Mouse (Mus musculus) kidney, adult 2 months (tissue): ENCODE measurements around the gene Cntn5. TPM values are rescaled to one million over a fixed set of nuclear protein-coding genes. Genes with fewer than 3 reads are reported as not detected.

ENCODE experiments used
- DNase-seq: peaks from one replicate; pipeline ENCODE4 v3.0.0; 2021
- H3K27ac ChIP-seq: fragments of 200-500 bp; 2 replicates; pipeline ENCODE4 v1.5.1; 2012; ENCODE audit warnings: low read depth, low read length, control low read depth, inconsistent platforms; ENCODE audit not compliant: insufficient read depth
- H3K27me3 ChIP-seq: fragments of 200-500 bp; replicated peaks from 2 replicates; pipeline ENCODE4 v1.6.1; 2012; ENCODE audit warnings: mild to moderate bottlenecking, moderate library complexity, low read length, inconsistent platforms; ENCODE audit not compliant: control insufficient read depth, insufficient read depth
- H3K36me3 ChIP-seq: fragments of 200-500 bp; 2 replicates; pipeline ENCODE4 v1.6.1; 2012; ENCODE audit warnings: mild to moderate bottlenecking, moderate library complexity, low read length, inconsistent platforms; ENCODE audit not compliant: control insufficient read depth, insufficient read depth
- H3K4me1 ChIP-seq: fragments of 200-500 bp; 2 replicates; pipeline ENCODE4 v1.6.1; 2011; ENCODE audit warnings: low read length; ENCODE audit not compliant: control insufficient read depth, insufficient read depth
- H3K4me3 ChIP-seq: fragments of 200-500 bp; 2 replicates; pipeline ENCODE4 v1.5.1; 2011; ENCODE audit warnings: mild to moderate bottlenecking, low read depth, low read length, control low read depth; ENCODE audit not compliant: insufficient read depth
- CTCF ChIP-seq: fragments of 200-500 bp; conservative IDR thresholded peaks from 2 replicates; pipeline ENCODE4 v1.5.1; 2011; ENCODE audit warnings: low read depth, mild to moderate bottlenecking, control low read depth, low read length, moderate library complexity, mixed read lengths; ENCODE audit not compliant: insufficient read depth, insufficient read length
- POLR2A ChIP-seq: fragments of 200-500 bp; IDR thresholded peaks from one replicate; pipeline ENCODE4 v1.6.1; 2011; ENCODE audit warnings: low read depth, low read length, control low read depth
- WGBS: fragments of 180-500 bp; shearing (Covaris S2); methylation state at CpG from one replicate; pipeline ENCODE4 v1.1.7; 2018; 5-methylcytosine and 5-hydroxymethylcytosine counted together
- polyA plus RNA-seq: library from polyadenylated mRNA; depleted of rRNA; stranded (reverse); fragments of >200 nt; gene quantifications from 2 replicates; pipeline ENCODE4 v1.2.3, GENCODE M21; 2012

Gene Cntn5
- polyA plus RNA-seq, 1 experiment: 0.09 TPM

GRCm38 (mm10) chr9:10366246-10366955, 538.2 kb downstream of the Cntn5 start:
- WGBS: 70% methylated on average over 6 of the region's 6 CpGs
- no peak for DNase-seq

GRCm38 (mm10) chr9:10350909-10351655, 553.5 kb downstream of the Cntn5 start:
- DNase-seq: no peak
- WGBS: 84% methylated on average over 4 of the region's 4 CpGs
- no peak for TF ChIP-seq CTCF
- Histone ChIP-seq H3K36me3 (no peaks in the 10 kb centered on the region), H3K4me3 (no peak overlapping the region), H3K4me1 (no peaks in the 10 kb centered on the region), H3K27me3 (no peaks in the 10 kb centered on the region), H3K27ac (no peak overlapping the region)

More at GRCm38 (mm10) chr9:10366246-10366955, 538.2 kb downstream of the Cntn5 start:
- Histone ChIP-seq H3K4me1 (no peaks in the 10 kb centered on the region), H3K27ac (no peak overlapping the region), H3K4me3 (no peak overlapping the region), H3K36me3 (no peaks in the 10 kb centered on the region), H3K27me3 (no peaks in the 10 kb centered on the region)
- TF ChIP-seq CTCF (no peak), POLR2A (no peak)

DNA sequence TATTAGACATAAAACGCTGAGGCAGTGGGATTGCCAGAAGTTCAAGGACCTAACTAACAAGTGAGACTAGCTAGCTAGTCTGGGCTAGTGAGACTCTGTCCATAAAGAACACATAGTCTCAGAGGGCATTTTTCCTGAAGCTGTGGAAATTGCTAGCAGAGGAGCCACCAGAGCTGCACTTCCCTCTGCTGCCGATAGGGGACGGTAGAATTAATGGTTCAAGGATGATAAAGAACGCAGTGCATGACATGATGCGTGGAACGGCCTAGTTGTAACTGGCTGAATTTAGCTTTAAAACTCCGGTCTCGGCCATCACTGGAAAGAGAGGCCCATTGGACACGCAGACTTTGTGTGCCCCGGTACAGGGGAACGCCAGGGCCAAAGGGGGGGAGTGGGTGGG, 555.8 kb downstream of the Cntn5 start:
- H3K4me3 ChIP-seq: no peak overlapping the region
- no peaks in the 10 kb centered on the region for H3K27me3 ChIP-seq
- H3K36me3 ChIP-seq: no peaks in the 10 kb centered on the region
- no peak for DNase-seq
- no peaks in the 10 kb centered on the region for H3K4me1 ChIP-seq
- TF ChIP-seq POLR2A (no peak), CTCF (no peak)
- no peak overlapping the region for H3K27ac ChIP-seq
- 86% methylated on average over 10 of the region's 11 CpGs for WGBS

- TF ChIP-seq CTCF (no peak), POLR2A (no peak)
- no peak for DNase-seq
- WGBS: 52% methylated on average over 4 of the region's 4 CpGs
- no peak overlapping the region for H3K4me3 ChIP-seq
- H3K27ac ChIP-seq: no peak overlapping the region
- no peaks in the 10 kb centered on the region for H3K36me3 ChIP-seq
- H3K4me1 ChIP-seq: no peaks in the 10 kb centered on the region
- no peaks in the 10 kb centered on the region for H3K27me3 ChIP-seq
Observed at GRCm38 (mm10) chr9:10348222-10348621, 556.4 kb downstream of the Cntn5 start.

- DNase-seq: peak; percentile 53
- no peak overlapping the region for H3K4me3 ChIP-seq
- no peaks in the 10 kb centered on the region for H3K36me3 ChIP-seq
- TF ChIP-seq POLR2A (no peak), CTCF (no peak)
- peak overlapping the region; percentile 74 for H3K27ac ChIP-seq
- H3K27me3 ChIP-seq: no peaks in the 10 kb centered on the region
- H3K4me1 ChIP-seq: peaks cover 3% of the 10 kb centered on the region; the same call in 1 of the 2 replicates
Observed at GRCm38 (mm10) chr9:10340751-10341150, 563.8 kb downstream of the Cntn5 start.

- no peak for DNase-seq
- Histone ChIP-seq H3K36me3 (no peaks in the 10 kb centered on the region), H3K4me1 (peaks cover 3% of the 10 kb centered on the region; the same call in 1 of the 2 replicates), H3K27ac (no peak overlapping the region), H3K27me3 (no peaks in the 10 kb centered on the region), H3K4me3 (no peak overlapping the region)
- 80% methylated on average over 1 of the region's 1 CpGs for WGBS
- TF ChIP-seq CTCF (no peak), POLR2A (no peak)
Observed at GRCm38 (mm10) chr9:10339716-10340115, 564.9 kb downstream of the Cntn5 start.

GRCm38 (mm10) chr9:10324697-10325368, 579.7 kb downstream of the Cntn5 start:
- no peak overlapping the region for H3K4me3 ChIP-seq
- H3K4me1 ChIP-seq: no peaks in the 10 kb centered on the region
- 42% methylated on average over 7 of the region's 7 CpGs for WGBS
- DNase-seq: peak; percentile 36
- no peaks in the 10 kb centered on the region for H3K36me3 ChIP-seq
- H3K27me3 ChIP-seq: no peaks in the 10 kb centered on the region
- TF ChIP-seq CTCF (peak; percentile 39; the same call in 1 of the 2 replicates), POLR2A (no peak)
- H3K27ac ChIP-seq: no peak overlapping the region
